Mouse (Mus musculus) kidney, embryonic 14.5 days (tissue): ENCODE measurements at regions not wholly inside any gene's neighbourhood (a gene's known extent, or its start where the extent isn't known, plus 50 kb on each side); places are given as distances from the start of the nearest gene placed in this dataset.

Source experiments
- ATAC-seq: fragments of 200-750 bp; cut with Nextera tagmentation; 2 replicates; pipeline ENCODE4 v1.8.0; 2017; ENCODE audit warnings: moderate number of reproducible peaks, mild to moderate bottlenecking, moderate TSS enrichment, moderate library complexity; ENCODE audit not compliant: low FRiP score, low TSS enrichment
- H3K27ac ChIP-seq: fragments of 300-500 bp; sonication (generic); 2 replicates; pipeline ENCODE4 v1.5.1; 2014; ENCODE audit warnings: low read depth, mild to moderate bottlenecking, low read length, moderate library complexity, mixed read lengths
- H3K27me3 ChIP-seq: fragments of 300-500 bp; sonication (generic); 2 replicates; pipeline ENCODE4 v1.6.1; 2014; ENCODE audit warnings: mild to moderate bottlenecking, low read length; ENCODE audit not compliant: control insufficient read depth, insufficient read depth
- H3K36me3 ChIP-seq: fragments of 300-500 bp; sonication (generic); 2 replicates; pipeline ENCODE4 v1.6.1; 2014; ENCODE audit warnings: low read length, mixed read lengths; ENCODE audit not compliant: control insufficient read depth, insufficient read depth
- H3K4me1 ChIP-seq: fragments of 300-500 bp; sonication (generic); 2 replicates; pipeline ENCODE4 v1.6.1; 2014; ENCODE audit warnings: low read length, mixed read lengths; ENCODE audit not compliant: control insufficient read depth, insufficient read depth
- H3K4me2 ChIP-seq: fragments of 300-500 bp; sonication (generic); replicated peaks from 2 replicates; pipeline ENCODE4 v1.6.1; 2014; ENCODE audit warnings: low read depth, mild to moderate bottlenecking, low read length
- H3K4me3 ChIP-seq: fragments of 300-500 bp; sonication (generic); 2 replicates; pipeline ENCODE4 v1.5.1; 2014; ENCODE audit warnings: mild to moderate bottlenecking, low read length
- H3K9ac ChIP-seq: fragments of 300-500 bp; sonication (generic); 2 replicates; pipeline ENCODE4 v1.6.1; 2014; ENCODE audit warnings: low read depth, mild to moderate bottlenecking, low read length, moderate library complexity
- H3K9me3 ChIP-seq: fragments of 300-500 bp; sonication (generic); 2 replicates; pipeline ENCODE4 v1.6.1; 2016; ENCODE audit warnings: low read length; ENCODE audit not compliant: control insufficient read depth
- WGBS: fragments of 180-500 bp; shearing (Covaris S2); extraction: QIAGEN DNeasy Blood & Tissue Kit; methylation state at CpG from one replicate; pipeline ENCODE4 v1.1.7; 2014; 5-methylcytosine and 5-hydroxymethylcytosine counted together

GRCm38 (mm10) chr5:52920251-52920650, 86.4 kb downstream of the Anapc4 start:
- Histone ChIP-seq H3K4me2 (no peak overlapping the region), H3K36me3 (no peaks in the 10 kb centered on the region), H3K27ac (no peak overlapping the region), H3K4me1 (no peaks in the 10 kb centered on the region), H3K4me3 (no peak overlapping the region), H3K9ac (no peak overlapping the region), H3K27me3 (no peaks in the 10 kb centered on the region), H3K9me3 (no peaks in the 10 kb centered on the region)
- WGBS, result 90% methylated on average over 3 of the region's 3 CpGs
- no peak for ATAC-seq

- no peaks in the 10 kb centered on the region for H3K27me3 ChIP-seq
- no peak overlapping the region for H3K27ac ChIP-seq
- H3K4me3 ChIP-seq, result no peak overlapping the region
- H3K4me2 ChIP-seq, result no peak overlapping the region
- H3K4me1 ChIP-seq, result no peaks in the 10 kb centered on the region
- no peak overlapping the region for H3K9ac ChIP-seq
- WGBS, result 72% methylated on average over 7 of the region's 7 CpGs
- no peak for ATAC-seq
- no peaks in the 10 kb centered on the region for H3K9me3 ChIP-seq
- H3K36me3 ChIP-seq, result no peaks in the 10 kb centered on the region
Measured at GRCm38 (mm10) chr5:52920722-52921264, 87.0 kb downstream of the Anapc4 start.

- no peaks in the 10 kb centered on the region for H3K27me3 ChIP-seq
- WGBS, result 72% methylated on average over 6 of the region's 6 CpGs
- no peak for ATAC-seq
- no peak overlapping the region for H3K9ac ChIP-seq
- H3K4me3 ChIP-seq, result no peak overlapping the region
- H3K27ac ChIP-seq, result no peak overlapping the region
- H3K4me1 ChIP-seq, result no peaks in the 10 kb centered on the region
- H3K9me3 ChIP-seq, result no peaks in the 10 kb centered on the region
- H3K4me2 ChIP-seq, result no peak overlapping the region
- no peaks in the 10 kb centered on the region for H3K36me3 ChIP-seq
Measured at GRCm38 (mm10) chr5:52925006-52925405, 91.2 kb downstream of the Anapc4 start.

- H3K4me1 ChIP-seq, result no peaks in the 10 kb centered on the region
- H3K4me2 ChIP-seq, result no peak overlapping the region
- no peak overlapping the region for H3K9ac ChIP-seq
- no peak for ATAC-seq
- no peak overlapping the region for H3K4me3 ChIP-seq
- no peaks in the 10 kb centered on the region for H3K36me3 ChIP-seq
- H3K27me3 ChIP-seq, result no peaks in the 10 kb centered on the region
- H3K9me3 ChIP-seq, result no peaks in the 10 kb centered on the region
- H3K27ac ChIP-seq, result no peak overlapping the region
- WGBS, result 71% methylated on average over 8 of the region's 8 CpGs
Measured at GRCm38 (mm10) chr5:52929690-52930089, 95.9 kb downstream of the Anapc4 start.

- WGBS, result 87% methylated on average over 6 of the region's 6 CpGs
- no peak for ATAC-seq
- H3K9ac ChIP-seq, result no peak overlapping the region
- H3K4me3 ChIP-seq, result no peak overlapping the region
- H3K27me3 ChIP-seq, result no peaks in the 10 kb centered on the region
- no peak overlapping the region for H3K4me2 ChIP-seq
- no peaks in the 10 kb centered on the region for H3K36me3 ChIP-seq
- no peaks in the 10 kb centered on the region for H3K9me3 ChIP-seq
- H3K27ac ChIP-seq, result no peak overlapping the region
- H3K4me1 ChIP-seq, result no peaks in the 10 kb centered on the region
Measured at GRCm38 (mm10) chr5:52933291-52933690, 99.5 kb downstream of the Anapc4 start.

- no peak for ATAC-seq
- no peak overlapping the region for H3K9ac ChIP-seq
- no peaks in the 10 kb centered on the region for H3K4me1 ChIP-seq
- H3K4me3 ChIP-seq, result no peak overlapping the region
- H3K9me3 ChIP-seq, result no peaks in the 10 kb centered on the region
- no peak overlapping the region for H3K27ac ChIP-seq
- H3K27me3 ChIP-seq, result no peaks in the 10 kb centered on the region
- H3K4me2 ChIP-seq, result no peak overlapping the region
- no peaks in the 10 kb centered on the region for H3K36me3 ChIP-seq
- 94% methylated on average over 1 of the region's 1 CpGs for WGBS
Measured at GRCm38 (mm10) chr5:52937626-52938025, 100.3 kb upstream of the Slc34a2 start.

- H3K27ac ChIP-seq, result no peak overlapping the region
- H3K4me3 ChIP-seq, result no peak overlapping the region
- H3K9me3 ChIP-seq, result no peaks in the 10 kb centered on the region
- H3K27me3 ChIP-seq, result no peaks in the 10 kb centered on the region
- H3K9ac ChIP-seq, result no peak overlapping the region
- no peaks in the 10 kb centered on the region for H3K36me3 ChIP-seq
- no peak overlapping the region for H3K4me2 ChIP-seq
- ATAC-seq, result no peak
- H3K4me1 ChIP-seq, result no peaks in the 10 kb centered on the region
- WGBS, result 95% methylated on average over 6 of the region's 6 CpGs
Measured at GRCm38 (mm10) chr5:52939994-52940393, 97.9 kb upstream of the Slc34a2 start.

- Histone ChIP-seq H3K36me3 (no peaks in the 10 kb centered on the region), H3K9me3 (no peaks in the 10 kb centered on the region), H3K27me3 (no peaks in the 10 kb centered on the region), H3K4me1 (no peaks in the 10 kb centered on the region), H3K4me3 (no peak overlapping the region), H3K4me2 (no peak overlapping the region), H3K27ac (no peak overlapping the region), H3K9ac (no peak overlapping the region)
- ATAC-seq, result no peak
- WGBS, result 64% methylated on average over 4 of the region's 4 CpGs
Measured at GRCm38 (mm10) chr5:52940645-52941044, 97.2 kb upstream of the Slc34a2 start.

GRCm38 (mm10) chr5:52953875-52954274, 84.0 kb upstream of the Slc34a2 start:
- 47% methylated on average over 8 of the region's 8 CpGs for WGBS
- H3K4me3 ChIP-seq, result no peak overlapping the region
- H3K9ac ChIP-seq, result no peak overlapping the region
- no peaks in the 10 kb centered on the region for H3K4me1 ChIP-seq
- no peaks in the 10 kb centered on the region for H3K9me3 ChIP-seq
- no peaks in the 10 kb centered on the region for H3K27me3 ChIP-seq
- H3K4me2 ChIP-seq, result no peak overlapping the region
- no peak for ATAC-seq
- H3K36me3 ChIP-seq, result no peaks in the 10 kb centered on the region
- H3K27ac ChIP-seq, result no peak overlapping the region
